Mouse (Mus musculus): ENCODE results near the gene Shisa9.

The Shisa9 gene

DNA sequence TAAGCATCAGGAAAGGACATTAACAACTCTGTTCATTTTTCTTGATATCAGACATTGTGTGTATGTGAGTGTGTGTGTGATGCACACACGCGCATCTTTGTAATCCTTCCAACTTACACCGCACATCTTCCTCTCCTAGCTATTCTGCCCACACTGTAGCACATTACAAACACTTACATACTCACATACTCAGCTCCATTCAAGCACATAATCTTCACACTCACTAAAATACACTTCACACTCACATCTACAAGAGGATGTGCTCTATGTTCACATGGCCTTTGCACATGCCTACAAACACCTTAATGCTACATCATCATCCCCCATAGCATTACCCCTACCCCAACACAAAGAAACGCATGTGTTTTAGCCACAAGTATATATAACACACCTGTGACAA lies 212.9 kb downstream of the Shisa9 start:
- DNase-seq (ENCODE audit: low spot score in 2 of 2): no peak

DNA sequence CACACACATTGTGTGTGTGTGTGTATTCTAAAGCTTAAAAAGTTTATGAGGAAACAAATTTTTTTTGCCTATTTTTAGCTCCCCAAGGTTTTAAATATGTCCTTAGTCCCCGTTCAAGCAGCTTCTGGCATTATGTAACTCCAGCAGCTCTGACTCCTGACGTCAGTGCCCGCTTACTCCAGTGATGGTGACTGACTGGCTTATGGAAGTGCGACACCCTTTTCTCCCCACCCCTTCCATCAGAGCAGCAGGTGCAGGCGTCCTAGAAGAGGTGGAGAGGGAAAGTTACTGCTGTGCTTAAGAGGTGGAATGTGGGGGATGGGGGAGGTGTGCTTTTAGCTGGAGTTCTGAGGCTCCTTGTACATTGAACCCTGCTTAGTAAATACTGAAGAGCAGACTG lies 213.7 kb downstream of the Shisa9 start:
- DNase-seq (ENCODE audit: low spot score in 2 of 2): no peak

DNA sequence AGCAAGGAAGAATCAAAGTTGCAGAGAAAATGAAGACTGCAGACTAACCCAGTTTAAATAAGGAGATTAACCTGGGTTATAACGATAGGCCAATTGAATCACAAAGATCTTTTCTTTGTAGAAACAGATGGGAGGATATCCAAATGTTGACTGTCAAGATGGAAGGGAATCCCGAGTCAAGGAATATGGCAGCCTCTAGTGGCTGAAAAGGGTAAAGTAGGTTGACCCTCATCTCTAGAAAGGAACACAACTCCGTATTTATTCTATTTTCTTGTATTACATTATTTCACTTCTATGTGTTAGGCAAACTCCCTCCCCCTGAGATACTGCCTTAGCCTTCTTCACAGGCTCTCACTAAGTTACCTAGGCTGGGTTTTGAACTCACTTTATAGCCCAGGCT lies 217.3 kb downstream of the Shisa9 start:
- no peak for DNase-seq (ENCODE audit: low spot score in 2 of 2)

DNA sequence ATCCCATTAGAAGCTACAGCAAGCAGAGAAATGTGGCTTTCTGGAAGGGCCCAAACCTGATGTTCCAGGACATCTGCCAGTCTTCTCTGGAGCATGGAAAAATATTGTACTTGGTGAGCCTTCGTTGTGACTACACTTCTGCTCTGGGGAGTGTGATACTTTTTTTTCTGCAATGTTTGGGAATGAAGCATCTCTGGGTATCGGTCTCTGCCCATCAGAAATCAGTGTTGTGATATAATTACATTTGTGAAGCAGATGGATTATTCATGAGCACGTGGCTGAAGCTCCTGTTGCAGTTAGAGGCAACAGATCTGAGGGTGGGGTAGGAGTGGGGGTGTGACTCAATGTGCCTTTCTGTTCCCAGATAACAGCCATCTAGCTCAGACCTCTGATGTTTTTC lies 218.2 kb downstream of the Shisa9 start:
- no peak for DNase-seq (ENCODE audit: low spot score in 2 of 2)

DNA sequence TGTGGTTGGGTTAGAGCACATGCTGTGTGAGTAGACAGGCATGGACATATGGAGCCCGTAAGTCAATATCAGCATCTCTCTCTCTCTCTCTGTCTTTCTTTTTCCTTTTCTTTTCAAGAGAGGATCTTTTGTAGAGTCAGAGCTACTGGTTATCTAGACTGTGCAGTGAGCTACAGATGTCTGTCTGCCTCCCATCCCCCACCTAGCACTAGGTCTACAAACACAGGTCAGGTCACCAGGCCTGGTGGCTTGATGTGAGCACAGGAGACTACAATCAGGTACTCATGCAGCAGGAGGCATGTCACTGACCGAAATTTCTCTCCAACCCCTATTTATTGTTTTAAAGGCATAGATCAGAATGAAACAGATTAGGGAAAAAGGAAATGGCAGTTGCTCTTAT lies 219.1 kb downstream of the Shisa9 start:
- DNase-seq (ENCODE audit: low spot score in 2 of 2): no peak

DNA sequence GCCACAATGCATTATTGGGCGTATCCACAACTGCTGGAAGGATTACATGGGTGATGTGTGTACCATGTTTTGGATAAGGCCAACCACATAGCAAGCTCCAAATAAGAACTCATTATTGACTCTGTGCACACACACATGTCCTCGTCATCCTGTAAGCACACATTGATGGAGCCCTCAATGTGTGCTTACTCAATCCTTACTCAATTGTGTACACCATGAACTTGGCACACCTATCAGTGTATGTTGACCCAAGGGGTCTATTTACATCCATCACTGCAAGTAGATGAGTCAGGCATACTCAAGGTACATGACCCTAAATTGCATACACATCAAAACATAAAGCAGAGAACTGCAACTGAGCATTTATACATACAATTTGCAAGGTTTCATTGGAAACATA lies 220.5 kb downstream of the Shisa9 start:
- DNase-seq (ENCODE audit: low spot score in 2 of 2): no peak

DNA sequence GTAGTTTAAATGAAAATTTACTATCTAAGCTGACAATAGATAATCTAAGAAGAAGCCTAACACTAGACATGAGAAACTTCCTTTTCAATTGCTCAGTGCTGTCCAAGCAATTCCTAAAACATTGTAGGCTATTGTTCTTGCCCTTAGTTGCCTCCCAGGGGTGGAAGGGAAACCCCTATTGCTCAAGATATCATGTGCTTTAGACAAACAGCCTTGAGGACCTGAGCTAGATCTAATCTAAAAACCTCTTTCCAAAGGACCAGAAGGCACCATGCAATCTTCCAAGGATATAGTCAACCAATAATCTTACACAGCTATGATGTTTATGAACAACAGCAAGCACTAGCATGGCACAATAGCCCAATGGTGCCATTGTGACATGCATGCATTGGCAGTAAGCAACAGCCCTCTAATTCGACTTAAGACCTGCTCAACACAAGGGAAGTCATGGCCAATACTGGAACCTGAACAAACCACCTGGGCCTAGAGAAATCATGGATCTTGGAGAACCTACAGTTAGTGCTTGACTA lies 222.6 kb downstream of the Shisa9 start:
- DNase-seq (ENCODE audit: low spot score in 2 of 2): no peak

DNA sequence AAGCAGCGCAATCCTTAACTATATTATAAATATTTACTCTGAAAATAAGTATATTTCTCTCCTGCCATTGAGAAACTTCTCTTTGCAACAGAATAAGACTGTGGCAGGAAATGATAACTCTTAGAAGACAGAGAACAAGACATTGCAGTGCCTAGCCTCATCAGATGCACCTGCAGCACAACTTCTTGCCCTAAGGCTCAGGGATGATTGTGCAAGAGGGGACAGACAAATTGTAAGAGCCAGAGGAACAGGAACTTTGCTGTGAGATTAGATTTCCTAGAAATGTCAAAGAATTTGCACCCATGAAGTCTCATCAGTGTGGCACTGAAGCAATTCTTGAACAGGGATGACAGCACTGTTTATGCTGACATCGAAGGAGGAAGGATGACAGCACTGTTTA lies 223.0 kb downstream of the Shisa9 start:
- no peak for DNase-seq (ENCODE audit: low spot score in 2 of 2)

DNA sequence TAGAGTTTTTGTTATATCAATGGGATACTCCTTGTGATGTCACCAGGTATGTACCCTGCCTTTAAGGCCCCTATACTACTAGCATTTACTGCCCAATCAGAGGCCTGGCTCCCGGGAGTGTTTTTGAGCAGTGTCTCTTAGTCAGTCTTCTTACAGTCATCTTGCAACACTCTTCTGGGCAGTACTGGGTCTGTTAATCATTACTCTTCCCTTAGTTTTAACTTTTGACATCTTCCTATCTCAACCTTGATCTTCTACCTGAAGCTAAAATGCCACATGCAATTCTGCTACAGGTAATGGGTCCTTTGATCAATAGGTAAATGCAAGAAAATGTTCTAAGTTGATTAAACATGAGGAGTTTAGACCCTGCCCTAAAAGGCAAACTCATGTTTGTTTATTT lies 225.4 kb downstream of the Shisa9 start:
- DNase-seq (ENCODE audit: low spot score in 2 of 2): no peak

DNA sequence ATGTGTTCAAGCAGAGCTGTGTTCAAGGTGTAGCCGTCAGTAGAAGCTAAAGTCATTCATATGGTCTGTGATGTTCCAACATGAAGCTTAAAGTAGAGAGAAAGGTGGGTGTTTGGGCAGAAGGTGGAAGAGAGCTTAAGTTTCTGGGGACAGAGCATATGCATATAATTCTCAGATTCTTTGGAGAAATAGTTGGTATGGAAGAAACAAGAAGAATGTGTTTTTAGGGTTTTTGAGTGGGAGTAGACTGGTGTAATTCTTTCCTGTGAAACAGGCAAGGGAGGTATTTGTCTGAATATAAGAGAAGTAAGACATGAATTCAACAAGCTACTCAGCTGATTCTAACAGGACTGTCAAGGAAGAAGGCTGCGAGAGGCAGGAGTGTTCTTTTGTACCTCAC lies 225.9 kb downstream of the Shisa9 start:
- DNase-seq (ENCODE audit: low spot score in 2 of 2): no peak

DNA sequence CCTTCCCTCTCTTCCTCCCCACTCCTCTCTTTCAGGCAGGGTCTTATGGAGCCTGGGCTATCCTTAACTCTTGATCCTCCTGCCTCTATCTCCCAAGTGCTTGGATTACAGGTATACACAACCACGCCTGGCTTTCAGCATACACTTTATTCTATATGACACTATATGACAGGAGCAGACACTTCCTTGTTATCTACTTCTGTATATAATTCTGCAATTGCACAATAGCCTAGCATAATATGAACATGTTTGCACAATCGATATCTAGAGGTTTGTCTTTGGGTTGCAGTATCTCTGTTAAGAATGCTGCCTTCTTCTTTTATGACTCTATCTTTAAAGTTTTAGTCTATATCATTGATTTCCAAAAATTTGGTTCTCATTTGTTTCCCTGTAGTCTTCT lies 230.1 kb downstream of the Shisa9 start:
- DNase-seq (ENCODE audit: low spot score in 2 of 2): no peak

DNA sequence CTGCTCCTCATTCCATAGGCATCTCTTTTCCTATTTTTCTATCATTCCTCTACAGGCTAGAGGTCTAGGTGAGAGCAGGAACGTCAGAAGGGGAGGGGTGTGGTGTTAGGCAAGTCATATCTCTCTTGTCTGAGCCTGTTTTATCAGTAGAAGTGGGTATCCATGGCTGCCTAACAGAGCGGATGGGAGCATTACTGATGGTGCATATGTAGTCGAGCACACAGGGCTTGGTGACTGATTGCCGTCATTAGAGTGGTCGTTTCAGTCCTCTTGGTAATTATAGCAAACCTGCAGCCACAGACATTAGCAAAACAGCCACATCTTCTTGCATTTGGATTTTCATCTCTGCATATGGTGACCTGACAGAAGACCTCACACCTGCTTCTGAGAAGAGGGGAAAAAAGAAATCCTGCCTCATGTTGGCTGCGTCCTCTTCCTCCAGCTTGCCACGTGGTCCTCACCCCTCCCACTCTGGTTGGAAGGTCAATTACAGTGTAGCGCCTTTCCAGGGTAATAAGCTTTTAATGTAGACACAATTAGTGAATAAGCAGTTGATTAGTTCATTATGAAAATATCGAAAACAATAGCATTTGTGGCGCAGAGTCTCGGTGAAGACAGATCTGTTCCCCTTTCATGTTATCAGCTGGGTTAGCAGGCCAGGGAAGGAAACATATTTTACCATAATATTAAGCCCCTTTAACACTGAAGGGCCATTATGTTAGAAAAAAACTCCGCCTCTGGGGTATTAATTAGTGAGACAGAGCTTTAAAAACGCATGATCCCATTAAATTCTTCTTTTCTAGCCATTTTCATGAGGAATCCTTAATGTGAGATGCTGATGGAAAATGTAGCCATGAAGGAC lies 233.6 kb downstream of the Shisa9 start:
- DNase-seq (ENCODE audit: low spot score in 2 of 2): no peak

DNA sequence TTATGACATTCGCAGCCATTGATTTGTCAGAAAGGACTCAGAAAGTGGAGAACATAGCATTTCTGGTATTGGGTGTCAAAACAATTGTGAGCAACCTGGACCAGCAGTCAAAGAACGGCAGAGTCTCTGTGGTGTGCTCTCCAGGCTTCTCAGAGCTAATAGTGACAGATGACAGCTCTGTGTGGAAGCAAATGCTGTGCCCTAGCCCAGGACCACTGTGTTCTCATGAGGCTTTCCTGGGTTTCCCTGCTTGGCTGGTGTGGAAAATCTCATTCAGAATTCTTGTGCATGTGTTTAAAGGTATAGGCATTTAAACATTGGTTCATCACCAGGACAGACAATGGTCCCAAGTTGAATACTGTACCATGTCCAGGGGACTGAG lies 234.2 kb downstream of the Shisa9 start:
- DNase-seq (ENCODE audit: low spot score in 2 of 2): no peak

DNA sequence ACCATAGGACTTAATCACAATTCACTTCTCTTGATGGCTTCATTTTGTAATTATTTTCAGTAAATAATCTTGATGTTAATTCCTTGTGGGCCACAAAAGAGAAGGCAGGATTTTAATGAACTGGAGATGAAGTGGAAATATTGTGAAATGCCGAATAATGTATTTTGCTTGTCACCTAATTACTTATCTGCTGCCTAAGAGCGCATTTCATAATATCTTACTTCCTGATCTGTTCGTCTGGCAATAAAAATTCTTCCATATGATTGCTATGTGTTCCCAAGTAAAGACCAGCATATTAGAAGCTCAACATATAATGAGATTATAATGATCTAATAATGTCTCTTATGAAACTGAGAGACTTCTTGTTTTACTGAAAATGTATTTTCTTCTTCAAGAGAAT lies 235.9 kb downstream of the Shisa9 start:
- no peak for DNase-seq (ENCODE audit: low spot score in 2 of 2)

DNA sequence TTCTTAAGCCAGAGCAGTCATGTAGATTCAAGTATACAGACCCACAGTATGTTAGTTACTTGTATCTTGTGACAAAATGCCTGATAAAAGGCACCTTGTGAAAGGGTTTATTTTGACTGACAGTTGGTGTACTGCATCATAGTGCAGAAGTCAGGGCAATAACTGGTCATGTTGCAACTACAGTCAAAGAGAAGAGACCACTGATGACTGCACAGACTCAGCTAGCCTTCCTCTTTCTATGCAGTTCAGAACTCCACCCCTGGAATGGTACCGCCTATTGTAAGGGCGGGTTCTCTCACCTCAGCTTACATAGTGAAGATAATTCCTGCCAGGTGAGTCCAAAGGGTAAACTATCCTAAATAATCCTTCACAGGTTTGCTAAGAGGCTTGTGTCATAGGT lies 239.6 kb downstream of the Shisa9 start:
- no peak for DNase-seq (ENCODE audit: low spot score in 2 of 2)

DNA sequence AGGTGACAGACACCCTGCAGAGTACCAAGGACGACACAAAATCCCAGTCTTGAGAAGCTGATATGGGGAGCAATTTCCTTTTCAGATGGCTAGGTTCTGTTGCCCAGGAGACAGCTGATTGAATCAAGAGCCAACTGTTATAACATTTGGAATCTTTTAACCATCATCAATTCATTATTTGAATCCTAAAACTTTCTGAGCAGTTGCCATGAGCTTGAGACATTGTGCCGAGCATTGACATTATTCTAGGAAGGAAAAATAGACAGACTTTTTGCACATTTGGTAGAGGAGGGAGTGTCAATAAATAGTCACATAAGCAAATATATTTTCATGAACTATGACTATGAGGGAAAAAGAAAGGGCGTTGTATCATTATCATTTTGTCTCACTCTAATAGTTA lies 243.0 kb downstream of the Shisa9 start:
- DNase-seq (ENCODE audit: low spot score in 2 of 2): no peak

DNA sequence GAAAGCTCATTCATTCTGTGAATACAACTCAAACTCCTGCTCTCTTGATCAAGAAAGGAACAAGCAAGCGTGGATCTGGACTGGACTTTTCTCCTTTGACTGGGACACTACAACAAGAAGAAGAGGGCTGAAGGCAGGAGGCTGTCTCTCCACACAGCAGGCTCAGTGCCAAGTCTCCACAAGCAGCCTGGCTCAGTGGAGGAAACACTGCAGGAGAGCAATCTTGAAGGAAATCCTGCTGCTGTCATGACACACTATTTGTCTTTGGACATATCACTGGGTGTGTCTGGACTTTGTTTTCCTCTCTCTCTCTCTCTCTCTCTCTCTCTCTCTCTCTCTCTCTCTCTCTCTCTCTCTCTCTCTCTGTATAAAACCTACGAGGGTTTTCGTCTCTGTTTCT lies 249.4 kb downstream of the Shisa9 start:
- no peak for DNase-seq (ENCODE audit: low spot score in 2 of 2)

DNA sequence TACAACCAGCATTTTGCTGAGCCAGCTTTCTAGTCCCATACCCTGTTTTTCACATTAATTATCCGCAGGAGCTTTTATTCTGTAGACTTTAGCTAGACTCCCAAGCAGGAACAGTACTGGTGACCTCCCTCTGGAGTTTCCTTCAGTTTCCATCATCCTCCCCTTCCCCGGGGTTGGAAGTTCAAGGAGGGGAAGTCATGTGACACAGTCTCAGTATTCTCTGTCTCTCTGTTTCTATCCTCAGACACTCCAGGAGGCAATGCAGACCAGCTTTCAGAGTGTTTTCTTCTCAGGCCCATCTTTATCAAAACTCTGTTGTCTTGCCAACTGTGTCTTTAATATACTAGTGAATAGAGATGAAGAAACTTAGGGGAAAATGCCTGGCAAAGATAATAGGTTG lies 250.4 kb downstream of the Shisa9 start:
- no peak for DNase-seq (ENCODE audit: low spot score in 2 of 2)

DNA sequence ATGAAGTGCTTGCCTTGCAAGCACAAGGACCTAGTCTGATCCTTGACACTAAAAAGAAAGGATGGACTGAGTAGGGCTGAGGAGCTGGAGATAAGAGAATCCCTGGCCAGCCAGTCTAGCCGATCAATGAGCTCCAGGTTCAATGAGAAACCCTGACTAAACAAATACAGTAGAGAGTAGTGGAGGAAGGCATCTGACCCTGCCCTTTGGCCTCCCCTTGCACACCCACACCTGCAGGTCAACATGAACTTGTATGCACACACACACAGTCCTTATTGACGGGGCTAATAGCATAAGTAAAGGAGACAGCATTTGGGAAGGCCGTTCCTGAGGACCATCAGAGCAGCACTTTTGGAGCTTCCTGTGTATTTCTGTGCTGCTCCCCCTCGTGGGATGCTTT lies 254.7 kb downstream of the Shisa9 start:
- no peak for DNase-seq (ENCODE audit: low spot score in 2 of 2)

DNA sequence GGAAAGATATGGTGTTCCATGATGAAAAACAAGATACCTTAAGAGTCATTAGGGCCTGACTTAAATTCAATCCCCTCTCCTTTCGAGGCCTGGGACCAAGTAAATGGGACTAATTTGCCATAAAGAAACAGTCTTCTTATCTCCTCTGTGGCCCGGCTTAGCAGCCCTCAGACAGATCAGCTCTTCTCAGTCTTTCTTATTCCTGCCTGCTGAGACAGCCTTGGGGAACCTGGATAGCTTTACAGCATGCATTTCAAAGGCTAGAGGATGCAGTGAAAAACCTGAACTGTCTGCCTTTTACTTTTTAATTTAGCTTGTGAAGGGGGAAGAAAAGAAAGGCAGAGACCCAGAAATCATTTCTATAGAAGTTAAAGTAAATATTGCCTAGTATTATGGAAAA lies 275.4 kb downstream of the Shisa9 start:
- no peak for DNase-seq (ENCODE audit: low spot score in 2 of 2)

DNA sequence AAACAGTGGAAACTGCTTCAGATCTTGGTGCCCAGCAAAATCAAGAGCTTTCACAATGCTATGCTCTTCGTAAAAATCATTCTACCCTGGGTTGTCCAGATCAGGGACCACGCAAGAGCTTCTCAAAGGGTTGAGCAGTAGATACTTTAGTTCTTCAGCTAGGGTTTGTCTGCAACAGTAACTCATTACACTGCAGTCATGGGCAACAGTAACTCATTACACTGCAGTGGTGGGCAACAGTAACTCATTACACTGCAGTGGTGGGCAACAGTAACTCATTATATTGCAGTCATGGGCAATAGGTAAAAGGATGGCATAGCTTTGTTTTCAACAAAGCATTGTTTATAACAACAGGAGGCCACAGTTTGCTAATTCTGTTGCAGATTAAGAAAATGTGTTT lies 281.9 kb downstream of the Shisa9 start:
- DNase-seq (ENCODE audit: low spot score in 2 of 2): no peak

DNA sequence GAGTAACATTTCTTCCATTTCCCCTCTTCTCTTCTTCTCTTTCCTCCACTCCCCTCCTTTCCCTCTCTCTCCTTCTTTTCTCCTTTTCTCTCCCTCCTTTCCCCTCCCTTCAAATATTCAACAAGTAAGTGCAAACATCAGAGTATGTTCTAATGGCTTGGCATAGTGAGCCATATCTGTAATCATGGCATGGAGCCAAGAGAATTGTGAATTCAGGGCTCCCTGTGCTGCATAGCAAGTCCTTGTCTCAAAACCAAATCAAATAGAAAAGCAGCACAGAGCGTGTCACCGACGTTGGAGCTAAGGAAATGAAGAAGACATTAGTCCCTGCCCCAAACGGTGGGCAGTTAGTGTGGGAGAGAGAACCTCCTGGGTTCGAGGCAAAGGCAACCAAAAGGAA lies 316.6 kb downstream of the Shisa9 start:
- no peak for DNase-seq (ENCODE audit: low spot score in 2 of 2)

DNA sequence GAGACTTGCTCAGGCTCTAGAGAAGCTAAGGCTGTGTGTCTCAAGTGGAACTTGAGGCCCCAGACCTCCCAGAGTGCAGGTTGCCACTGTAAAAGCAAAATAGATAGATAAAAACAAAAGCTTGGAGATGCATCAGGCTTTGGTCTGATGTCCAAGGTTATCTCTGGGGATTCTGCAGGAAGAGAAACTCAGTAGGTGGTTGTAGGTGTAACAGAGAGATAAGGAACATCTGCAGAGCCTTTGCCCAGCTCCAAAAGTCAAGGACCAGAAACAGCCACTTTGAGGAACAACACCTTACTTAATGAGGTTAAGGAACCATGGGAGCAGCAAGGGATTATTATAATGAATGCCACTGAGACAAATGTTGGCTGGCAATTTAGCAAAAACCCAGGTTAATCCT lies 319.5 kb downstream of the Shisa9 start:
- DNase-seq (ENCODE audit: low spot score in 2 of 2): no peak

All from spleen, postnatal 10 days (tissue).